Mouse (Mus musculus): ENCODE measurements around the gene Gpatch4.

- TF ChIP-seq CTCF (IDR thresholded peaks at IDR 0.05 in 2 of 3, conservative IDR thresholded peaks at IDR 0.05 in 1 of 3; ENCODE audit: control insufficient read depth in 1 of 3, insufficient read depth in 1 of 3, low read depth in 2 of 3, low read length in 3 of 3, poor library complexity in 1 of 3, severe bottlenecking in 1 of 3) (no peak), NRF1 (IDR thresholded peaks at IDR 0.05; ENCODE audit: insufficient read depth, low read depth, low read length, poor library complexity, severe bottlenecking) (no peak), CHD1 (IDR thresholded peaks at IDR 0.05; ENCODE audit: low read depth, low read length) (no peak), EP300 (IDR thresholded peaks at IDR 0.05; ENCODE audit: low read depth in 1 of 2, low read length in 2 of 2) (no peak), ETS1 (IDR thresholded peaks at IDR 0.05; ENCODE audit: low read depth, low read length) (no peak), MYC (IDR thresholded peaks at IDR 0.05; ENCODE audit: low read depth, low read length) (no peak), TBP (IDR thresholded peaks at IDR 0.05; ENCODE audit: low read depth, low read length) (no peak), ZKSCAN1 (IDR thresholded peaks at IDR 0.05; ENCODE audit: low read depth, low read length) (no peak), POLR2AphosphoS5 (IDR thresholded peaks at IDR 0.05; ENCODE audit: borderline replicate concordance, low read depth, low read length) (no peak)
These were observed 59.7 kb downstream of the Gpatch4 start for GRCm38 (mm10) chr3:88102611-88103010.
